Mouse (Mus musculus): ENCODE results near the gene Olfr49. TPM values are rescaled to one million over a fixed set of nuclear protein-coding genes. Genes with fewer than 3 reads are reported as not detected.

Olfr49 gene
- polyA plus RNA-seq, 1 experiment from 2014 or later: not detected

GRCm38 (mm10) chr14:54235825-54236540 is 48.8 kb downstream of the Olfr49 start:
- Histone ChIP-seq H3K9ac (replicated peaks) (no peak overlapping the region), H3K4me1 (ENCODE audit: insufficient read depth) (peaks cover 19% of the 10 kb centered on the region), H3K4me2 (ENCODE audit: low read depth, low read length) (no peak overlapping the region), H3K36me3 (replicated peaks; ENCODE audit: insufficient read depth, low read length) (peaks cover 34% of the 10 kb centered on the region), H3K27ac (ENCODE audit: low read depth) (no peak overlapping the region), H3K9me3 (ENCODE audit: low read length) (no peaks in the 10 kb centered on the region), H3K4me3 (ENCODE audit: low read depth, low read length) (no peak overlapping the region), H3K27me3 (ENCODE audit: insufficient read depth, low read length) (no peaks in the 10 kb centered on the region)
- WGBS (ENCODE audit: insufficient replicate concordance): 79% methylated on average over 5 of the region's 5 CpGs
- ATAC-seq (no peak), DNase-seq (no peak)
- TF ChIP-seq EP300 (IDR thresholded peaks at IDR 0.05; ENCODE audit: low read depth) (no peak), CTCF (IDR thresholded peaks at IDR 0.05; ENCODE audit: low read depth) (no peak)

GRCm38 (mm10) chr14:54234231-54235040 is 50.3 kb downstream of the Olfr49 start:
- DNase-seq (no peak), ATAC-seq (no peak)
- H3K4me2 ChIP-seq (ENCODE audit: low read depth, low read length): no peak overlapping the region
- peaks cover 23% of the 10 kb centered on the region for H3K36me3 ChIP-seq (replicated peaks; ENCODE audit: insufficient read depth, low read length)
- no peak overlapping the region; the same call in 1 of the 2 replicates for H3K9ac ChIP-seq (replicated peaks)
- H3K27me3 ChIP-seq (ENCODE audit: insufficient read depth, low read length): no peaks in the 10 kb centered on the region
- H3K4me3 ChIP-seq (ENCODE audit: low read depth, low read length): no peak overlapping the region
- peak overlapping the region; percentile 73 for H3K27ac ChIP-seq (ENCODE audit: low read depth)
- TF ChIP-seq EP300 (IDR thresholded peaks at IDR 0.05; ENCODE audit: low read depth): no peak
- WGBS (ENCODE audit: insufficient replicate concordance): 85% methylated on average over 20 of the region's 20 CpGs
- no peaks in the 10 kb centered on the region for H3K9me3 ChIP-seq (ENCODE audit: low read length)
- H3K4me1 ChIP-seq (ENCODE audit: insufficient read depth): peaks cover 19% of the 10 kb centered on the region

GRCm38 (mm10) chr14:54233559-54234143 is 51.1 kb downstream of the Olfr49 start:
- Histone ChIP-seq H3K9me3 (ENCODE audit: low read length) (no peaks in the 10 kb centered on the region), H3K27me3 (ENCODE audit: insufficient read depth, low read length) (no peaks in the 10 kb centered on the region), H3K4me3 (ENCODE audit: low read depth, low read length) (no peak overlapping the region), H3K9ac (replicated peaks) (no peak overlapping the region), H3K4me1 (ENCODE audit: insufficient read depth) (peaks cover 21% of the 10 kb centered on the region), H3K36me3 (replicated peaks; ENCODE audit: insufficient read depth, low read length) (peaks cover 22% of the 10 kb centered on the region), H3K4me2 (ENCODE audit: low read depth, low read length) (peak overlapping the region; percentile 48), H3K27ac (ENCODE audit: low read depth) (peak overlapping the region; percentile 73)
- TF ChIP-seq EP300 (IDR thresholded peaks at IDR 0.05; ENCODE audit: low read depth) (no peak), CTCF (IDR thresholded peaks at IDR 0.05; ENCODE audit: low read depth) (no peak)
- ATAC-seq: no peak; the same call in 1 of the 2 replicates
- no peak for DNase-seq
- 51% methylated on average over 16 of the region's 16 CpGs for WGBS (ENCODE audit: insufficient replicate concordance)

- Histone ChIP-seq H3K27me3 (ENCODE audit: insufficient read depth, low read length) (no peaks in the 10 kb centered on the region), H3K4me2 (ENCODE audit: low read depth, low read length) (peak overlapping the region; percentile 48), H3K36me3 (replicated peaks; ENCODE audit: insufficient read depth, low read length) (peaks cover 19% of the 10 kb centered on the region), H3K4me3 (ENCODE audit: low read depth, low read length) (no peak overlapping the region), H3K9ac (replicated peaks) (no peak overlapping the region), H3K4me1 (ENCODE audit: insufficient read depth) (peaks cover 26% of the 10 kb centered on the region), H3K9me3 (ENCODE audit: low read length) (no peaks in the 10 kb centered on the region), H3K27ac (ENCODE audit: low read depth) (peak overlapping the region; percentile 73)
- no peak for TF ChIP-seq CTCF (IDR thresholded peaks at IDR 0.05; ENCODE audit: low read depth)
- peak; percentile 56 for TF ChIP-seq EP300 (IDR thresholded peaks at IDR 0.05; ENCODE audit: low read depth)
- ATAC-seq (peak; percentile 75), DNase-seq (peak; percentile 56)
- 6% methylated on average over 9 of the region's 9 CpGs for WGBS (ENCODE audit: insufficient replicate concordance)
Observed at GRCm38 (mm10) chr14:54232811-54233558, 51.8 kb downstream of the Olfr49 start.

- Histone ChIP-seq H3K27me3 (ENCODE audit: insufficient read depth, low read length) (no peaks in the 10 kb centered on the region), H3K36me3 (replicated peaks; ENCODE audit: insufficient read depth, low read length) (peaks cover 13% of the 10 kb centered on the region), H3K9me3 (ENCODE audit: low read length) (no peaks in the 10 kb centered on the region), H3K4me2 (ENCODE audit: low read depth, low read length) (0 out of 2 replicates have a peak overlapping the region, but pooled peaks have one; percentile 27), H3K27ac (ENCODE audit: low read depth) (no peak overlapping the region), H3K4me1 (ENCODE audit: insufficient read depth) (peaks cover 33% of the 10 kb centered on the region), H3K4me3 (ENCODE audit: low read depth, low read length) (no peak overlapping the region), H3K9ac (replicated peaks) (no peak overlapping the region; the same call in 1 of the 2 replicates)
- WGBS (ENCODE audit: insufficient replicate concordance): 33% methylated on average over 9 of the region's 9 CpGs
- no peak for DNase-seq
- ATAC-seq: no peak
- TF ChIP-seq CTCF (IDR thresholded peaks at IDR 0.05; ENCODE audit: low read depth): no peak
- TF ChIP-seq EP300 (IDR thresholded peaks at IDR 0.05; ENCODE audit: low read depth): no peak
Observed at GRCm38 (mm10) chr14:54232143-54232542, 52.6 kb downstream of the Olfr49 start.
